Mouse (Mus musculus): Measurements from ENCODE around the gene Kank4.
"Not testable (repeated sequence)": the region's sequence is repeated elsewhere in the genome, so short reads cannot be mapped to it uniquely, and the experiment has no call there.

Kank4 gene

DNA sequence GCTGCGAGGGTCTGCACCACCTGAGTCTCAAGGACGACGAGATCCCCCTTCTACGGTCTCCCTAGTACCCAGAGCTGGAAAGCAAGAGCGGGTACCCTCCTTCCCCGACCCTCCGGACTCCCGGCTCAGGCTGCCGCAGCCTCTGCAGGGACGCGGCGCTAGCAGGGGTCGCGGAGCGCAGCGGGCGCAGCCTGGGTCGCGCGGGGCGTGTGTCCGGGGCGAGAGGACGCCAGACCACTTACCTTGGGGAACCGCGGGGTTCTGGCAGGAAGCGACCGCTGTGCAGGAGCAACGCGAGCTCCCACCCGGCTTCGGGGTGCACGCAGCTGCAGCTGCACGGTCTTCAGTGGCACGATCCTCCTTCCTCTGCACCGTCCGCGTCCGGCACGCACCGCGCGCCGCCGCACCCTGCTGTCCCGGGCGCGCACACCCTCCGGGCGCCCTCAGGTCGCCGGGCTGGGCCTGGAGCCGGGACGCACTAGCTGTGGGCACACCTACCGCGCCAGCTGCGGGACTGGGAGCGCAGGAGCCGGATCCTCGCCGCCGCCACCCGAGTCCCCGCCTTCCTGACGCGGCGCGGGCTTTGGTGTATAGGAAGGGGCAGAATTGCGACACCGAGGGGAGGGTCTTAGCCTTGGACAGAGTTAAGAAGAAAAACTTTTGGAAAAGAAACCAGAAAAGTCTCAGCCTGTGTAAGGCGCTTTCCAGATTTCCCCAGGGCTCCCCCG, at the start of gene Kank4:
TSS of gene Kank4 (minus strand) at position 354 of the 728 bp plus-strand sequence.
- DNase-seq = no peak

DNA sequence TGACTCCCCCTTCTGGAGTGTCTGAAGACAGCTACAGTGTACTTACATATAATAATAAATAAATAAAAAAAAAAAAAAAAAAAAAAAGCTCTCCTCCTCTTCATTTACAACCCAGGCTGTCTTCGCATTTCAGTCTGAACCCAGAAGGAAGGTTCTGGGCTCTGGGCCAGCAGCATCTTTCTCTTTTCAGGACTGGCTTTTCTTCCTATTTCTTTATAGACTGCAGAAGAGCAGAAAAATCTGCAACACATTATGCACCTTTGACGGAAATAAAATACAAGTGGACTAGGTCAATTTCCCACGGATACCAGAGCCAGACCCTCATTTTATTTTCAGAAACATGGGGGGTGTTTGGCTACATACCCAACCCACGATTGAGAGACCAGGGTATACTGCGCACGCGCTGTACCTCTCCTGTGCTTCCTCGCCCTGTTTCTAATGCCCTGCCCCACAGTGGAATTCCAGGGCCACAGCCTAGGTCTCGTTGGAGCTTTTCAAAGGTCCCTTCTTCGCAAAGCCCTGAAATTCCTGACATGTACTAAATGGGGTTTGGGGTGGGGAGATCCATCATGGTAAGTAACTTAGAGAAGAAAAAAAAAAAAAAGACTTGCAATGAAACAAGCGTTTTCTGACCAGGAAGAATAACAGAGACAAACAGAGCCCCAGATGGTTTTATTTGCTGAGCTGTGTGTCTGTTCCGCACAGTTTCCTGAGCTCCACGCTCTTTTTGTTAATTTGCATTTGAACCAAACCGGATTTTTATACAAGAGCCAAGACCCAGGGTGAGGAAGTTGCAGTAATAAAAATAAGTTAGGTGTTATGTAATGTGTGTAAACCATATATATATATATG, 48.3 kb upstream of the Kank4 start:
- DNase-seq = no peak

DNA sequence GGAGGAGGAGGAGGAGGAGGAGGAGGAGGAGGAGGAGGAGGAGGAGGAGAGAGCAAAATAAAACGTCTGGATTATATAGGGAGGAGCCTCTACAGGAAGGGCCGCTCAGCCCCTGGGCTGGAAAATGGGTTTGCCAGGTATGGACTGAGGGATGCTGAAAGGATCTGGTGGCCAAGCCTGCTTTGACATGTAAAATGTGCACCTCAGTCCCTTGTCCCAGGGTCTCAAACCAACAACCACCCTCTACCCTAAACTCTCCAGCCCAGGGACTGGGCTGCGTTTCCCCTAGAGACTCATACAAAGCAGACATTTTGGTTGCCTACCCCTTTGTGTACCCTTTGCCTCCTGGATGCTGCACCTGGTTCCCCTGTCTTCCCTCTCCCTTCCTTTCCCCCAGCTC, 47.2 kb upstream of the Kank4 start:
- DNase-seq = no peak

DNA sequence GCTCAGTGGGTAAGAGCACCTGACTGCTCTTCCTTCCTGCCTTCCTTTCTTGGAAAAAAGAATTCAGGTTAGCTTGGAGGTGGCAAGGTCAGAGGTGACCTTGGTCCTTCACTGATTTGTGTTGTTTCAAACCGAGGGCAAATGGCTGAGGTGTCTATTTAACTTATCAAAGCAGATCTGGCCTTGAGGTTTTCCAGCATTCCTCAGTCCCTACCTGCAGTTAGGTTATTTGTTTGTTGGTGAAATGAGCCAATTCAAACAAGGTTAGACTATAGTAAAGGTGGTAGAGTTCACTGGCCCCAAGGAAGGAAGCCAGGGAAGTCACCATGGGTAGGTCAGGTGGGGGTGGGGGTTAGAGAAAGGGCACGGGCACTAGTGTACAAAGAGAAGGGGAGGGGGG, 46.8 kb upstream of the Kank4 start:
- no peak for DNase-seq

DNA sequence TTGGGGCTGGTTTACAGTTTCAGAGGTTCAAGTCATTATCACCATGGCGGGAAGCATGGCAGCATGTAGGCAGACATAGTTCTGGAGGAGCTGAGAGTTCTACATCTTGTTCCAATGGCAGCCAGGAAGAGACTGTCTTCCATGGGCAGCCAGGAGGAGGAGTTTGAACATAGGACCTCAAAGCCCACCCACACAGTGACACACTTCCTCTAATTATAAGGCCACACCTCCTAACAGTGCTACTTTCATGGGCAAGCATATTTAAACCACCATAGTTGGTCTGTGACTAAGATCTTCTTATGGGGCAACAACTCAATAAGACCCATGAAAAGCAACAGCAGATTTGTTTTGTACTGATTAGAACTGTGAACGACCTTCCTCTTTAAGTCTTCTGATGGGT, 46.1 kb upstream of the Kank4 start:
- no peak for DNase-seq

DNA sequence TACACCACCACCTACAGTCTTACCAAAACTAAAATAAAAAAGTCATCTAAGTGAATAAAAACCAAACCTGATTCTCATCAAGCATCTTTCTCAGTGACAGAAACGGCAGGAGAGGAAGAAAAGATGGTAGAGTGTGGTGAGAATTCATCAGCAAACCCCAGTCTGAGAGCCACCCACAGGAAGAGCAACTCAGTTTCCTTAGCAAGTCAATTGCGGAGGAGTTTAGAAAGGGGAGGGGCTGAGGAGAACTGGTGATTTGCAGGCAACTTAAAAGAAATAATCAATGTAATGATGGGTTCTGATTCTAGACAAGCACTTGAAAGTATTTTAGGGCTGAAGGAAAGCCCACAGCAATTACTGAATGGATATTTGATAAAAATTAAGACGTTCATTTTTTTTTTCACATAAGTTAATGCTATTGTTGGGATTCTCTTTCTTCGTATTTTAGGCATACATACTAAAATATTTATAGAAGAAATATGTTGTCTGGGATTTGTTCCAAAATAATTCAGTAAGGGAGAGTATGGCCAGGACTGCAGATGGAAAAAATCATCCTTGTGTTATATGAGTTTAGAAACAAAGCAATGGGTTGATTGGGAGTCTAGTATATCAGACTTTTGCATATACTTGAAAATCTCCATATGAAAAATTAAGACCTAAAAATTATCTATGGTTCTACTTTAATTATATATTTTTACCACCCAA, 41.0 kb upstream of the Kank4 start:
- DNase-seq = no peak

DNA sequence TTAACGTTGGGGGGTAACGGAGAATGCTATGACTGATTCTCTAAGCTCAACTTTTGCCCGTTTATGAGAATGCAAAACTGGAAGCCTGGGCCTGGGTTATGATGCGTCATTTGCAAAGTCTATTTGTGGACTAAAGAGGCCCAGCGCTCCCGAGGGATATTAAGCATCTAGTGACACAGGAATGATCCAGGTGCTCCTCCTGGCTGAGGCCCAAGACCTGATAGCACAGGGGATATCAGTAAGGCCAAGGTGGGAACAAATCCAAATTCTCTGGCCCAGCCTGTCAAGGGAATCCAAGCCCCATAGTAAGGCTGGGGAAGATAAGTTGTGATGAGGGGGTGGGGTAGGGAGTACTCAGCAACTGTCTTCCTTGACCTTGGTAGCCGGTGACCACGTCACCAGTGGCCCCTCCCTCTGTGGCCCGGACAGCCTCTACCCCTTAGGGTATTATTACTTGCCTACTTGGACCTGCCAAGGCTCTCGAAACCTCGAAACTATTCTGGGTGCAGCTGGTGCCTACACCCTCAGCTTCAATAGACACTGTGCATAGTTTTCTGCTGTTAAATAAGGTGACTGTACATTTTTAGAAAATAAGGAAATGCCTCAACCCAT, 39.8 kb upstream of the Kank4 start:
- DNase-seq = no peak

DNA sequence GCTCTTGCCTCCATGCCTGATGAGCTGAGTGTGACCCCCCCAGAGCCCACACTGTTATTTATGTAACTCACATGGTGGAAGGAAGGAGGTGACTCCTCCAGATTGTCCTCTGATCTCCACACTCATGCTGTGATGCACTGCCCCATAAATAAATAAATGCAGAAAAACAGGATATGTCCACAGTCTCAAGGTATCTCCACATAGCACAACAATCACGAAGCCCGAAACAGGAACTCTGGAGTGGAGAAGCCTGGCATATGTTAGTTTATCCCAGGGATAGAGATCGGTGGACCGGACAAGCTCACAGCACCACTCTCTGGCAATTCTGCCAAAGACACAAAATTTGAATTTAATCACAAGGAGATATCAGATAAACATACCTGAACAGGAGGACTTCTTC, 36.6 kb upstream of the Kank4 start:
- no peak for DNase-seq

DNA sequence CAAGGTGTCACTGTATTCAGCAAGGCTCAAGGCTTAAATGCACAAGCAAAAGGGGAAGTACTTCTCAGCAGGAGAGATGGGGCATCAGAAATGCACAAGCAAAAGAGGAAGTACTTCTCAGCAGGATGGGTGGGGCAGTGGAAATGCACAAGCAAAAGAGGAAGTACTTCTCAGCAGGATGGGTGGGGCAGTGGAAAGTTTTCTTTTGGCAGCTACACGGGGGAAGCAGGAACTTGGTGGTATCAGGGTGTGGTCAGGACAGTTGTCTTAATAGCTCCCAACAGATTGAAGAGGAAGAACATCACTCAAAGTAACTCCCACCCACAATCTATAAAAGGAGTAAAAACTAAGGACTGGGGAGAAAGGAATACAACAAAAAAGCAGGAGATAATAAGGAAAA, 33.1 kb upstream of the Kank4 start:
- DNase-seq = not testable (repeated sequence)

DNA sequence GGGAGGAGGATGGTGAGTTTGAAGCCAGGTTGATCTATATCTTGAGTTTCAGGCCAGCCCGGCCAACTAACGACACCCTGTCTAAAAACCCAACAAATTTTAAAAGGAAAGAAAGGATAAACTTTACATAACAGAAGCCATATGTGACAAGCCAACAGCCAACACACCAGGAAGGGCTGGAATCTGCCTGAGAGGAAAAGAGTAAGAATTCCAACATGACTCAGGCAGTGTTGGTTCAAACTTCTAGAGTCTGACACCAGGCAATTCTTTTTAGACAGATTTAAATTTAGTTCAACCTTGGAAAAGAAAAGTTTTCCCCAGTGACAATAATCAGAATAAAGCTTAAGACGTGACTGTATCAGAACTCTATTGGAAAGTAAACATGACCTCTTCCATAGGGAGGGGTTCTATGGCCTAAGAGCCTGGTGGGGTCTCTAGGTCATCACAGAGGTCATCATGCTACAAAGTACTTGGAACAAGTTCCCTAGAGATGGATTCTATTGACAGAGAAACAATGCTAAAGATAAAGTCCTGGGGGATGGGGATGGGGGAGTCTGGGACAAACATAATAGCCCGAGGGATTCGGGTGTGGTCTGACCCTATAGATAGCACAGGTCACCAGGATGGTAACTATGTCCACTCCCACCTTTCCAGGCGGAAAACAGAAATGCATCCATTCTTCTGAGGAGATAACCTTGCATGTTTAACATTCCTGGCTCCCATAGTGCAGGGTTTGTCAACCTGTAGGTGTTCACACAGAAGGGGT, 30.0 kb upstream of the Kank4 start:
- no peak for DNase-seq

DNA sequence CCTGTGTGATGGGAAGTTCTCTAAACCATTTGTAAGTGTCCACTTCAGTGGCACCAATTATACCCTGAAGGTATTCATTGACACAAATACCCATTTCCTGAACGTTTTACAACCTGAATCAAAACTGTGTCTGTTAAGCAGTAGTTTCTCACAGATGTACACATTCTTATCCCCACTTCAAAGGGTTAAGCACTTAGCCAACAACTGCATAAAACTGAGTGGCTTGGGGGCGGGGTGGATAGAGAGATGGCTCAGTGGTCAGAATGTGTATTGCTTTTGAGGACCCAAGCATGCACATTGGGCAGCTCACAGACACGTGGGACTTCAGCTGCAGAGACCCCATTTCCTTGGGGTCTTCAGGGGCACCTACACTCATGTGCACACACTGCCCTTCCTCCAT, 29.1 kb upstream of the Kank4 start:
- DNase-seq = no peak

DNA sequence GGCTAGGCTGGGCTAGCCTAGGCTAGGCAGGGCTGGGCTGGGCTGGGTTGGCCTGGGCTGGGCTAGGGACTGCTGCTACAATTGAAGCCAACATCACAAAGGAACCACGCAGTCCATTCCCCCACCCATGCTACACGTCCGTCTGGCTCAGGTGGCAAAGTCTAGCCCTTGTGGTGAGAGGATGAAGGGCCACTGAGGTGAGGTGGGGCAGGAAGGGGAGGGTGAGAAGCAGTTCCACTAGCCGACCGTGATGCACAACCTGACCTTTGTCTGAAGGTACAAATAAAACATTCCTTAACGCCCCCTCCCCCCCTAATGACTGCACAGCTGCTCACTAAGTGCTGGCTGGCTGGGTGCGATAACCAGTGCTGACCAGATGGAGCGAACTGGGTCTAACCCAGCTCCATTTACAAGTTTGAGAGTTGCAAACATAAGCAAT, 28.4 kb upstream of the Kank4 start:
- DNase-seq = no peak

DNA sequence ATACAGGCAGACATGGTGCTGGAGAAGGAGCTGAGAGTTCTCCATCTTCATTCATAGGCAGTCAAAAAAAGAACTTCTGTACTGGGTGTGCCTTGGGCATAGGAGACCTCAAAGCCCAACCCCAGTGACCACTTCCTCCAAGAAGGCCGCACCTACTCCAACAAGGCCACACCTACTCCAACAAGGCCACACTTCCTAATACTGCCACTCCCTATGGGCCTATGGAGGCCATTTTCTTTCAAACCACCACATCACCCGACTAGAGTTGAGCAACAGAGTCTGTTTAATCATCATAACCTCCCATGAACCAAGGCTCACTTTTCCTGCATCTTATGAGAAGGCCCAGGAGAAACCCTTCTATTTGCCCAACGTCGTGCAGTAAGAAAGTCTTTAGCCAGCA, 27.9 kb upstream of the Kank4 start:
- DNase-seq = no peak

DNA sequence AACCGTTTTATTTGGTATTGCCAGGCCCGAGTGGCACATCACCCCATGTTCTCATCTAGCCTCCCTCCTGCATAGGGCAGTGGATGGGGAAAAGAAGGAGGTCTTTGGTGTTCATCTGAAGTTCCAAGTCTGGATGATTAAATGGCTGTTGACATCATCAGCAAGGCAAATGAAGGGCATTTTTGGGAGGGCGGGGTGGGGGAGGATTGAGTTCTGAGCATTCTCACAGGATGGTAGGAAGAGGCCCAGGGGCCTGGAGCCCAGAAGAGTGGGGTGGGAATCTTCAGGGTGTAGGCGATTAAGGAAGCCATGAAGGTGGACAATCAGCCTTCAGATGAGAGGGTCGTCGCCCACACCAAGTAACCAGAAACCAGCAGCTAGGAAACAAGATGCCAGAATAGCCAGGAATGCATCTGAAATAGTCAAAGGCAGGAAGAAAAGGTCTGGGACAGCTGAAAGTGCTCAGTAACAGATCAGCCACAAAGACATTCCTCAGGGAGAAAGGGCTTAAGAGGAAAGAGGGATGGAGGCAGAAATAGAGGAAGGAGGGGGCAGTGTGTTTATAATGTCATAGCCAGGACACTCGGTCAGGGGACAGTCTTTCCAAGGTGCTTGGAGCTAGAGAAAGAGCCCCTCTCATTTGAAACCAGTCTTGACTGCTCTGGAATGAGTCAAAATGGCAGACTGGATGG, 26.7 kb upstream of the Kank4 start:
- no peak for DNase-seq

DNA sequence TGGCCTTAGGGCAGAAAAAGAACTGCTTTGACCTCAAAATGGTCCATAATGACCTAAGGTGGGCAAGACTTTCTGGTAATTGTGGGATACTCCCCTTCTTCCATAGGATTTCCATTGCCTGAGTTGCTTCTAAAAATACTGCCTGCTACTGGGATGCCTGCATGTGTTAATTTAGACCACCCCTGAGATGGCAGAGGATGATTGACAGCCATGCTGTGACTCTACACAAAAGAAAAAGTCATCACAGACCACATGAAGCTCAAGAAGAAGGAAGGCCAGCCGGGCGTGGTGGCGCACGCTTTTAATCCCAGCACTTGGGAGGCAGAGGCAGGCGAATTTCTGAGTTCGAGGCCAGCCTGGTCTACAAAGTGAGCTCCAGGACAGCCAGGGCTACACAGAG, 23.9 kb upstream of the Kank4 start:
- not testable (repeated sequence) for DNase-seq

DNA sequence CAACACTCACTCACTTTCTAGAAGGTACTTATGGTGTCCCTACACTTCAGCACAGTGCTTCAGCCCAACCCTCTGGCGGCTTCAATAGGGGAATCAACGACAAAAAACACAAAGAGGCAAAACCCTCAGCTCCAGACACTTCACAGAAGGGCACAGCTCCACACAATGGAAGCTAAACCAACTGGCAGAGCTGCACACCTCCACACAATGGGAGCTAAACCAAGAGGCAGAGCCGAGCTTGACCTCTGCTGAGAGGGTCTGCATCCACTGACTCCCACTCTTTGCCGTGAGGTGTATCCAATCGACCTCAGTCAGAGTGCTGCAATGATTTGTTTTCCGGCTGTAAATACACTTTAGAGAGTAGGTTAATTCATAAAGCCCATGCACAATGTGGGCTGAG, 23.2 kb upstream of the Kank4 start:
- DNase-seq = no peak

DNA sequence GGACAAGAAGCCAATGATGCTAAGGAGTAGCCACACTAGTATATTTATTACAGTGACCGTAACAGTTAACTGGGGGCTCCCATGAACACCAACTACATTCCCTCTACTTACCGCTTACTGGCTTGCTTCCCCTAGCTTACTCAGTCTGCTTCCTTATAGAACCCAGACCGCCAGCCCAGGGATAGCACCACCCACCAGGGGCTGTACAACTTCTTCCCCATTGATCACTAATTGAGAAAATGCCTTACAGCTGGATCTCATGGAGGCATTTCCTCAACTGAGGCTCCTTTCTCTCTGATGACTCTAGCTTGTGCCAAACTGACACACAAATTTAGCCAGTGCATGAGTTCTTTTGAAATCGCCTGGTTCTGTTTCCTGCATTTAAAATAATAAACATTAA, 21.6 kb upstream of the Kank4 start:
- no peak for DNase-seq

DNA sequence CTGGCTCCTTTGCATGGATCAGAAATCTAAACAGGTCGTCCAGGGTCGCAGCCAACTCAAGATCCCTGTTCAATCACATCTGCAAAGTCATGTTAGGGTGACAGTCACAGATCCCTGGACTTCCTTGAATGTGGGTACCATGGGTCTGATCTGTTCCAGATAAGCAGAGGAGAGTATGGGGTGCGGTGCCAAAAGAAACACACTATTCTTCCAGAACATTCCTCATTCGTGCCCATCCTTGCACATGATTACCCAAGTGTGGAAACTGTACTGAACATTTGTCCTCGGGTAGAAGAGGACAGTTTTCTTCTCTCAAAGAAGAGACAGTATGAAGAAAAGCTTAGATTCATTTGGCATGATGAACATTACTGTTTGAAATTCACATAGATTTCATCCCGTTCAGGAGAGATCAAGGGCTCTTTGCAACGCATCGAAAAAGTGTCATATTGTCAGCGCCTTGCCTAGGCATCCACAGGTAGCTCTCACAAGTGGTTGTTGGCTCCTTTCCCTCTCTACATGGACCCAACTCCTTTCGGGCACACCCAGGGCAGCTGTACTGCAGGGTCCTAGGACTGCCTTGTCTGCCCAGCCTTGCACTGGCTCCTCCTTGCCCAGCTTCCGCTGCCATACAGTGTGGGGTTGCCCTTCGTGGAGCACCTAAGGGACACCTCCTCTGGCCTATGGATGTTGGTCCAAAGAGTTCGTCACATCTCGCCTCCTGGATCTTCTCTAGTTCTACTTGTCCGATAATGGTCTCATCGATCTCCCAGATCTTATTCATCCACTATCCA, 20.6 kb upstream of the Kank4 start:
- no peak for DNase-seq

DNA sequence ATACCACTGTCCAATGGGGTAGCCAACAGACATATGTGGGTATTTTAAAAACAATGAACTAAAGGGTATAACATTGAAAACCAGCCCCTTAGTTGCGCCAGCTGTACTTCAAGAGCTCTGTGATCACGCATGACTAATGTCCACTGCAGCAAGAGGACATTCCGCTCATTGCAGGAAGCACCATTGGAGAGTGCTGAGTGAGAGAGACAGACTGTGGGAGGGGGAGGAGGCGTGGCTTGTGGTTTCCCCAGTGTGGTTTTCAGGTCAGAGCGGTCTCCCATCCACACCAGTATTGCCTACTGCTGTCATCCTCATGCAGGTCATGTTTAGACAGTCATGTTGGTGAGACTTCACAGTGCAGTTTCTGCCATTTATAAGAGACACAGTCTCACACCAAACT, 19.2 kb upstream of the Kank4 start:
- DNase-seq = no peak

DNA sequence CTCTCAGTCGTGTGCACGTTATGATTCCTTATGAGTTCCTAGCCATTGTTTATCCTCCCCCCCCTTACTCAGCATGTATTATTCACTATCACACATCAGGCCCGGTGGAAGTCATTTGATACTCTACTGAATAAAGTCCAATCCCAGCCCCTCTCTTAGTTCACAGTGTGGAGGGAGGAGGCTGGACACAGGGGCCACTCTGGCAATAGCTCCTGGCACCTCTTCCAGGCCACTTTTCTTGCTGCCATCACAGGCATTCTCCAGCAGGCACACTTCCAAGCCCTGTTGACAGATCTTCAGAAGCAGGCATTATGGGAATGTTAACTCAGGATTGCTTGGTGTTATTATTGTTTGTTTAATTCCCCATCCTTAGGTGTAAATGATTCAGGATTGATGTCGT, 17.4 kb upstream of the Kank4 start:
- DNase-seq = no peak

DNA sequence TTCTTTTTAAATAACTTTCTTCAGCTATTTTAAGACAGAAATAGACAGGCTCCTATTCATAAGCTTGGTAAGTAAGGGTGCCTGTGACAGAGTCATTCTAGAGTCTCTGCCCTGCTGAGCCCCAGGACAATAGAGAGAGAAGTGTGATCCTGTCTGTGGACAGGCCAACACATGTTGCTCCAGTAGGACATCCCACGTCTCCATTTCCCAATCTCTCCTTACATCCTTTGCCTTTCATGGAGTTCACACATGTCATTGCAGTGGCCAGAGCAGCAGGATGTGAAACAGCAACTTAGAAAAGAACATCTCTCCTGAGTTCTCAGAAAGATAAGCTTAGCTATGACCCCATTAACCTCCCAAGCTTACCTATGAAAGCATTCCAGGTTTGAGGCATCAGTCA, 14.4 kb upstream of the Kank4 start:
- DNase-seq = no peak
